Mouse (Mus musculus): ENCODE data around the gene Olfr1445.

The Olfr1445 gene

GRCm38 (mm10) chr19:12883555-12883954 lies at the start of gene Olfr1445:
Gene Olfr1445, plus strand, starts transcription at chr19:12883855.
- DNase-seq (ENCODE audit: low spot score in 2 of 2), result no peak

DNA sequence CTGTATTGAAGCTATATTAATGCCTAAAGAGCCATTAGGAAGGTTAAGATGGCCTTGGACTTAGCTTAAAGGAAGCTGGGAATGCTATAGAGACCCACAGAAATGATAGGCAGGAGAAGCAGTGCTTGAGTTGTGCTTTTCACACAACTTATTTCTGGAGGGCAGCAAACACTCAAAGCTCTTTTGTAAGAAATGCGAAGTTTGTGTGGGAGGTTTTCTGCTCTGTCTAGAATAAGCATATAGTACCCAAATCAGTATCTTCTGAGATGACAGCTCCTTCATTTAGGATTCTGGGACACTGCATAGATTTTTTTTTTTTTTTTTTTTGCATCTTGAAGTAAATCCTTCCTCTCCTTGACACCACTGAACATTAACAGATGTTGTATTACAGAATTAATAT lies 45.1 kb upstream of the Olfr1445 start:
- no peak for DNase-seq (ENCODE audit: low spot score in 2 of 2)

DNA sequence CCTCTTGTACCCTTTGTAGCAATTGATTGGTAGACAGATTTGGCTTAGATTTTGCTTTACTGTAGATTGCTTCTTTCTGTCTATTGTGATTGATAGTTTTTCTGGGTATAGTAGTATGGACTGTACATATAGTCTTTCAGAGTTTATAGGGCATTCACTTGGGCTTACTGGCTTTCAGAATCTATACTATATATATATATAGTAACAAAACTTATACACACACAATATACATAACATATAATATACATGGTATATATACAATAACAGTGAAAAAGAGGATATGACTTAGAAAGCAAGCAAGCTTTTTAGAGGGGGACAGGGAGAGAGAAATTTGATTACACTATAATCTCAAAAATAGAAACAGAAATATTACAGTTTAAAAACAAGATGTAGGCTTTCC lies 37.3 kb upstream of the Olfr1445 start, which contains the start of gene Gm5244:
Gm5244 (plus strand) TSS at position 301 of the 400 bp plus-strand sequence.
- no peak for DNase-seq (ENCODE audit: low spot score in 2 of 2)

GRCm38 (mm10) chr19:12856983-12857382 lies 26.7 kb upstream of the Olfr1445 start, which contains the start of gene Olfr1444:
Gene Olfr1444, plus strand, starts transcription at chr19:12857283.
- no peak for DNase-seq (ENCODE audit: low spot score in 2 of 2)

GRCm38 (mm10) chr19:12893424-12893823 lies 9.8 kb downstream of the Olfr1445 start, which contains the start of gene Olfr1446:
Gene Olfr1446, minus strand, starts transcription at chr19:12893524.
- DNase-seq (ENCODE audit: low spot score in 2 of 2), result no peak

DNA sequence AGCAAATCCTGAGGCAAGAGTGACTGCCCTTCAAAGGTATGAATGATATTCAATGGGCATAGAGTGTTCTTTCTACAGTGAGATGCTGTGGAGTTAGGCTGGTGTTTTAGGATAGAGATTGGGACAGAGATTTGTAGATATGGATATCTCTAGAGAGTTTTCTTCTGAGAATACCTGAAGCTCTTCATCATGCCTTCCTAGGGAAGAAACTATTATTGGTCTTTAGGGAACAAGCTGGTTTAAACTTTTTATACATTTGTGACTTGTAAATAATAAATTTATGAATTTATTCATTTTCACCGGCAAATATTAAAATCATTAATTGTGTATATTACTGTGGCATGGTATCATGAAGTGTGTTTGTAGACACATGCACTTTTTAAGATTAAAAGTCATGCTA lies 20.0 kb downstream of the Olfr1445 start, which contains the start of gene Olfr1447:
Olfr1447 (minus strand) TSS at position 101 of the 400 bp plus-strand sequence.
- no peak for DNase-seq (ENCODE audit: low spot score in 2 of 2)

GRCm38 (mm10) chr19:12924319-12924718 lies 40.7 kb downstream of the Olfr1445 start, which contains the start of gene Olfr1448:
Gene Olfr1448, minus strand, starts transcription at chr19:12924419.
- no peak for DNase-seq (ENCODE audit: low spot score in 2 of 2)

DNA sequence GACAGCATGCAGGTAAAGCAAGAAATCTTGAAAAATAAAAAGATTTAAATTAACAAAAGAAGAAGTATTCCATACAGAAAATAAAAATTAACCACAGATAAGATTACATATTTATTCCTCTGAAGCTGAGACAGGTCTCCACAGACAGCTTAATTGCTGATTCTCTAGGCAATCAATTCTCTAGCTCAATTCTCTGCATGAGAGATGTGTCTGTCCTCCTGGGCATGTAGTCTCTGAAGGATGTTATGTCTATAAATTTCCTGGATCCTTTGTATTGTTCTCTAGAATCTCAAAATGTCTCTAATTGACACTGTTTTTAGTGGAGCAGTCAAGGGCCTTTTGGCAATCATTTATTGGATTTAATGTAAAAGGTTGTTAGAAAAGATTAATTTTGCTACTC lies 46.9 kb downstream of the Olfr1445 start, which contains the start of gene Olfr1449:
Olfr1449 (plus strand) TSS at position 301 of the 400 bp plus-strand sequence.
- DNase-seq (ENCODE audit: low spot score in 2 of 2), result no peak

Data from right cerebral cortex, postnatal 10 days (tissue).